Mouse (Mus musculus): ENCODE results near the gene Cdkal1. TPM values are rescaled to one million over a fixed set of nuclear protein-coding genes. Genes with fewer than 3 reads are reported as not detected.

The Cdkal1 gene
- polyA plus RNA-seq, 1 experiment = 7.2 TPM

- no peak for TF ChIP-seq CTCF (IDR thresholded peaks at IDR 0.05; ENCODE audit: borderline replicate concordance, extremely low read depth, insufficient read depth, insufficient read length)
- no peak for TF ChIP-seq POLR2A (IDR thresholded peaks at IDR 0.05; ENCODE audit: borderline replicate concordance, extremely low read depth, insufficient read depth, insufficient read length, poor library complexity, severe bottlenecking)
- peak; percentile 75 for DNase-seq (ENCODE audit: low read depth)
These were observed 117.6 kb downstream of the Cdkal1 start for GRCm38 (mm10) chr13:29737675-29738461.

GRCm38 (mm10) chr13:29734496-29734895 is 121.0 kb downstream of the Cdkal1 start:
- TF ChIP-seq CTCF (IDR thresholded peaks at IDR 0.05; ENCODE audit: borderline replicate concordance, extremely low read depth, insufficient read depth, insufficient read length) = no peak
- TF ChIP-seq POLR2A (IDR thresholded peaks at IDR 0.05; ENCODE audit: borderline replicate concordance, extremely low read depth, insufficient read depth, insufficient read length, poor library complexity, severe bottlenecking) = no peak
- no peak for DNase-seq (ENCODE audit: low read depth)

GRCm38 (mm10) chr13:29726154-29726825 is 129.2 kb downstream of the Cdkal1 start:
- DNase-seq (ENCODE audit: low read depth) = no peak
- TF ChIP-seq POLR2A (IDR thresholded peaks at IDR 0.05; ENCODE audit: borderline replicate concordance, extremely low read depth, insufficient read depth, insufficient read length, poor library complexity, severe bottlenecking) = no peak
- TF ChIP-seq CTCF (IDR thresholded peaks at IDR 0.05; ENCODE audit: borderline replicate concordance, extremely low read depth, insufficient read depth, insufficient read length) = no peak

- TF ChIP-seq CTCF (IDR thresholded peaks at IDR 0.05; ENCODE audit: borderline replicate concordance, extremely low read depth, insufficient read depth, insufficient read length) (no peak), POLR2A (IDR thresholded peaks at IDR 0.05; ENCODE audit: borderline replicate concordance, extremely low read depth, insufficient read depth, insufficient read length, poor library complexity, severe bottlenecking) (no peak)
- DNase-seq (ENCODE audit: low read depth) = peak; percentile 54
These were observed 130.6 kb downstream of the Cdkal1 start for GRCm38 (mm10) chr13:29724855-29725254.

- DNase-seq (ENCODE audit: low read depth) = no peak
These were observed 132.3 kb downstream of the Cdkal1 start for GRCm38 (mm10) chr13:29723150-29723549.

GRCm38 (mm10) chr13:29721206-29721605 is 134.3 kb downstream of the Cdkal1 start:
- no peak for TF ChIP-seq CTCF (IDR thresholded peaks at IDR 0.05; ENCODE audit: borderline replicate concordance, extremely low read depth, insufficient read depth, insufficient read length)
- TF ChIP-seq POLR2A (IDR thresholded peaks at IDR 0.05; ENCODE audit: borderline replicate concordance, extremely low read depth, insufficient read depth, insufficient read length, poor library complexity, severe bottlenecking) = no peak
- no peak for DNase-seq (ENCODE audit: low read depth)

More at GRCm38 (mm10) chr13:29723150-29723549, 132.3 kb downstream of the Cdkal1 start:
- TF ChIP-seq POLR2A (IDR thresholded peaks at IDR 0.05; ENCODE audit: borderline replicate concordance, extremely low read depth, insufficient read depth, insufficient read length, poor library complexity, severe bottlenecking) (no peak), CTCF (IDR thresholded peaks at IDR 0.05; ENCODE audit: borderline replicate concordance, extremely low read depth, insufficient read depth, insufficient read length) (no peak)

GRCm38 (mm10) chr13:29716550-29716949 is 138.9 kb downstream of the Cdkal1 start:
- DNase-seq (ENCODE audit: low read depth) = no peak
- no peak for TF ChIP-seq CTCF (IDR thresholded peaks at IDR 0.05; ENCODE audit: borderline replicate concordance, extremely low read depth, insufficient read depth, insufficient read length)
- TF ChIP-seq POLR2A (IDR thresholded peaks at IDR 0.05; ENCODE audit: borderline replicate concordance, extremely low read depth, insufficient read depth, insufficient read length, poor library complexity, severe bottlenecking) = no peak

GRCm38 (mm10) chr13:29715241-29715841 is 140.1 kb downstream of the Cdkal1 start:
- DNase-seq (ENCODE audit: low read depth) = peak; percentile 37
- no peak for TF ChIP-seq POLR2A (IDR thresholded peaks at IDR 0.05; ENCODE audit: borderline replicate concordance, extremely low read depth, insufficient read depth, insufficient read length, poor library complexity, severe bottlenecking)
- no peak for TF ChIP-seq CTCF (IDR thresholded peaks at IDR 0.05; ENCODE audit: borderline replicate concordance, extremely low read depth, insufficient read depth, insufficient read length)

- DNase-seq (ENCODE audit: low read depth) = no peak
- TF ChIP-seq POLR2A (IDR thresholded peaks at IDR 0.05; ENCODE audit: borderline replicate concordance, extremely low read depth, insufficient read depth, insufficient read length, poor library complexity, severe bottlenecking) = no peak
- no peak for TF ChIP-seq CTCF (IDR thresholded peaks at IDR 0.05; ENCODE audit: borderline replicate concordance, extremely low read depth, insufficient read depth, insufficient read length)
These were observed 147.9 kb downstream of the Cdkal1 start for GRCm38 (mm10) chr13:29707620-29708019.

GRCm38 (mm10) chr13:29701400-29701799 is 154.1 kb downstream of the Cdkal1 start:
- no peak for TF ChIP-seq CTCF (IDR thresholded peaks at IDR 0.05; ENCODE audit: borderline replicate concordance, extremely low read depth, insufficient read depth, insufficient read length)
- no peak for TF ChIP-seq POLR2A (IDR thresholded peaks at IDR 0.05; ENCODE audit: borderline replicate concordance, extremely low read depth, insufficient read depth, insufficient read length, poor library complexity, severe bottlenecking)
- DNase-seq (ENCODE audit: low read depth) = no peak

- TF ChIP-seq CTCF (IDR thresholded peaks at IDR 0.05; ENCODE audit: borderline replicate concordance, extremely low read depth, insufficient read depth, insufficient read length) (no peak), POLR2A (IDR thresholded peaks at IDR 0.05; ENCODE audit: borderline replicate concordance, extremely low read depth, insufficient read depth, insufficient read length, poor library complexity, severe bottlenecking) (no peak)
- DNase-seq (ENCODE audit: low read depth) = no peak
These were observed 155.6 kb downstream of the Cdkal1 start for GRCm38 (mm10) chr13:29699896-29700295.

Measured in brain, embryonic 14.5 days (tissue).